Mouse (Mus musculus) kidney, adult 9 months (tissue): ENCODE data around the gene D230025D16Rik.
A peak's percentile ranks its signal among the peaks of the same experiment; 100 is the strongest.

Experiments used
- DNase-seq: peaks from one replicate; pipeline ENCODE4 v3.0.0; 2022

Gene D230025D16Rik

DNA sequence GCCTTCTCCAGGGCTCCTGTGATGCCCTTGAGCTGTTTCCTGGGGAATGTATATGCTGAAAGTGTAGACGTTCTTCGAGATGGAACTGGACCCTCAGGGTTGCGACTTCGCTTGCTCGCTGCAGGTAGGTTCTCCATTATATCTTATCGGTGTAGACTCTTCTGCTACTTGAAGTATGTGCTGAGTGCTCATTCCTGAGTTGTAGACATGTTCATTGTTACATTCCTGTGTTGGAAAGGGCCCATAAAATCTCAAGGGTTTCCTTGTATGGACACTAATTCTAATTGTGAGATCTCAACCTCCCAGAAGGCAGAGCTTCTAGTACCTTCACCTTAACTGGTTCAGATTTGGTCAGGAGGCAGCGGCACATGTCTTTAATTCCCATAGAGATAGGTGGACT is 16.1 kb downstream of the D230025D16Rik start:
- DNase-seq, result no peak

DNA sequence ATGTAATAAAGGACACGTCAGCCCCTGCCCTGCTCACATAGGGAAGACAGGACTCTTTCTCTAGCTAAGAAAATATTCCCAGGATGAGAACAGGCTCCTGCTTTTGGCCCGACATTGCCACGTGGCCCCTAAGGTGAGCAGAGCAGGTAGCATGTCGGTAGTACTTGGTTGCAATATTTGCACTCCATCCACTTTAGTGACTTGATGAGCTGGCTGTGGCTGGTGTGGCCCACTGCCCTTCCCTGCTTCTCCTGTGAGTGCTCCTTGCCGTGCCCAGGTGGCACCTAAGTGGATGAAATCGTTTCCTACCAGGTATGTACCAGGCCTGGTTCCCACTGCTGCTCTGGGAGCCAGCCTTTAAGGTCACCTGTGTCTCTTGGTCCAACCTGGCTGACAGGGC is 27.0 kb downstream of the D230025D16Rik start:
- DNase-seq, result no peak

DNA sequence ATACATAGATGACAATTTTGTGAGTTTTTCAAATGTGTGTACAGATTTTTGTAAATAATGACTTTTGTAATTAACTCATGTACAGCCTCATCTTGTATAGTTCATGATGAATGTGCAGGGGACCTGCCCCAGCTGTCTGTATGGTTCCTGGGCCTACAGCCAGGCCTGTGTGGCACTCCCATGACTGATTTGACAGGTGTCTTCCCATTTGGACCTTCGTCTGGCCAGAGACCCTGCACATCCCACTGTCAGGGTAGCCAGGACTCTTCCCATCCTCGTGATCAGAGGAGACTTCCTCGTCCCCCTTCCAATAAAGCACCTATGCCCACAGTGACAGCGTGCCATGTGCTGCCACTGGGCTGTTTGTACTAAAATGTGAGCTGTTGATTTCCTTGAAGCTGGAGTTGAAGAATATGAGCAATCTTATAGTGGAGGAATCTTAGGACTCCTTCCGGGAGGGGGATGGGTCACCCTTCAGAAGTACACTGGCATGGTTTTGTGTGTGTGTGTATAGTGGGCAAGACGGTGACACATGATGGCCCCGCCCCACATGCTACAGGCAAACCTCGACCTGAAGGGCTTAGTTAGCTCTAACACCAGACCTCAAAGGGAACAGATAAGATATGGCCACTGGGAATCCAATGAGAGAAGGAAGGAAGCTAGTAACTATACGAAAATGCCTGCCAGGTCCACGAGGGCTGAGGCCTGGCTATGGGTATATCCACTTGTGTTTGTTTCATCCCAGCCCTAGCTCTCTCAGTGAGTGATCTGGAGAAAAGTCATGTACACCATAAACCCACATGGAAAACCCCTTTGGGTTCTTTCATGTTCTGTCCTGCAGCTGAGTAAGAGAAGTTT is 28.0 kb downstream of the D230025D16Rik start:
- no peak for DNase-seq

DNA sequence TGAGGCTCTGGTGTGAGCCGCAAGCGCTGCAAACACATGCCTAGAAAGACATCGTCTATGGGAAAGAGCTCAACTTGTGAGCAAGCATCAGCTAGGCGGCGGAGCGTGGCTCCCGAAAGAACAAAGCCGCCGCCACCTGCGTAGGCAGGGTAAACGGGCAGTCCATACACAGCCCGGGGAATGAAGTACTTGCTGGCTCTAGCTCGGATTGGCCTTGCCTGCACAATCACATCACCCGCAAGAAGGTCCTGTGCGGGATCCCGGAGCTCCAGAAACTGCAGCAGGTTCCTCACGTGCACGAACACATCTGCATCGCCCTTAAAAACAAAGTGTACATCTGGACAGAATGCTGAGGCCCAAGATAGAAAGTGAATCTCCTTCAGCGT is 28.8 kb downstream of the D230025D16Rik start:
- DNase-seq, result no peak

DNA sequence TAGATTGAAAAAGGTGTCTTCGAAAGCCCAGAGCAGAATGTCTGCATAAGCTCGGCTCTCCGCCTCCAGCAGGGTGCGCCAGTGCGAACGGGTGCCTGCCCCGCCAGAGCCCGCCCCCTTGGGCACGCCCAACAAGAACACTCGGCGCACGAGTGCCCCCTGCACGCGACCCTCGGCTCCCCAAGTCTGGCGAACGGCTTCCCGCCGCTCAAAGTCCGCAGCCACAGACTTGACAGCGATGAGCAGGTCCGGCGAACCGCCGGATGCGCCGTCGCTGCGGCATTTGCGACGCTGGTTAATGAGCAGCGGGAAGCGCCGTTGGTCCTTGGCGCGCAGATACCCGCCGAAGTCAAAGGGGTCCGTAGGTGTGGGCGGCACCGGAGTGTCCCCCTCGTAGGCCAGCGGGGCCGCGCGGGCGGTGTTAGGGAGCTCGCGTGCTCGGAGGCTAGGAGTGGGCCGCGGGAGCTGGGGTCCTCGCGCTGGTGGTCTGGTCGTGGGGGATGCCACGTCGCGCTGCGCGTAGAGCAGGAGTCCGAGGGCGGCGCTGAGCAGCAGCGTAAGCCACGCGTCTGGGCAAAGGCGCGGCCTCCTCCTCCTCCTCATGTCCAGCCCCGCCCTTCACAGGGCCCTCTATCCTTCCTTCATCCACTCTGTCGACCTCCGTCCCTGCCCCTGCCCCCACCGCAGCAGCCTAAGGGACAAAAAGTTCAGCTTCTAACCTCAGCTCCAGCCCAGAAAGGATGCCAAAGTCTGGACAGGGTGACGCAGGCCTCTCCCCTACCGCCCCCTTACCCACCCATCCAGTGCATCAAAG is 29.4 kb downstream of the D230025D16Rik start:
- DNase-seq, result peak; percentile 86

DNA sequence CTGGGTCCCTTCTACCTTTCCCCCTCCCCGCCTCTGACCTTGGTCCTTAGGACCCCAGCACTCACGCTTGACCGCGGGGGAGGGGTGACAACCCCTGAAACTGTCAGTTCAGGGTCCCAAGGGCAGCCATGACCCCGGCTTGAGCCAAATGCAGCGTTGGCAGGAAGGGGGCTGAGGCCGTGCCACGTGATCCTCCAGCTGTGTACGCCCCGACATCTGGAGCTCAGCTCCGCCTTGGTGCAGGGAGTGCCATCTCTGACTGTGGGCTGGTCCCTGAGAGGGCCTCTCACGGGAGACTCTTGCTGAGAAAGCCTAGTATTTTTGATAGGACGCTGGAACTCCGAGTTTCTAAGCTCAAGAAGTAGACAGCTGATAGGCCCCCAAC is 30.0 kb downstream of the D230025D16Rik start, which contains the start of gene B3gnt9:
TSS of gene B3gnt9 (minus strand) at position 188 of the 385 bp plus-strand sequence.
- peak; percentile 51 for DNase-seq

DNA sequence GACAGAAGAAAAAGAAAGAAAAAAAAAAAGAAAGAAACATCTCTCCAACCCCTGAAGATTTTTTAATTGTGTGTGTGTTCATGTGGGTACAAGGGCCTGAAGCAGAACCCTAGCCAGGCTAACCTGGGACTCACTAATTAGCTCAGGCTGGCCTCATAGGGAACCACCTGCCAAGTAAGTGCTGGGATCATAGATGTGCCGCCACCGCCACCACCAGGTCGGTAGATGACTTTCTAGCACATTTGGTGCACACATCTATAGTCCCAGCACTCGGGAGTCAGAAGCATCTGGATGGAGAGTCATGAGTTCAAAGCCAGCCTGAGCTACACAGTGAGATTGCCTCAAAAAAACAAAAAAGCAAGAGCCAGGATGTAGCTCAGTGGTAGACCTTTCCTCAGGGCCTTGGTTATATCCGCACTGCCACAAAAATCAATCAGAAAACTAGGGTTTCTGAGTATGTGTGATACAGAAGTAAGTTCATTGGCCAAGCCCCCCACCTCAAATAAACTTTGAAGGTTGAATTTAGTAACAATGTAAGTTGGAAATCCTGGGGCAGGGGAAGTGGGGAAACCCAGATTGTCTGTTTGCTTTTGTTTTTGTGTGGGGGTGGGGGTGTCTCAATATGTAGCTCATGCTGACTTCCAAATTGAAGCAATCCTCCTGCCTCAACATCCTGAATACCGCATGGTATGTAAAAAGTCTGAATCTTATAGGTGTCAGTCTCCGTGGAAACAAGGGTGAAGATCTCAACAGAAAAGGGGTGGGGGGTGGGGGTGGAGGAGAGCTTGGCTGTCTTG is 32.6 kb downstream of the D230025D16Rik start:
- DNase-seq, result no peak

DNA sequence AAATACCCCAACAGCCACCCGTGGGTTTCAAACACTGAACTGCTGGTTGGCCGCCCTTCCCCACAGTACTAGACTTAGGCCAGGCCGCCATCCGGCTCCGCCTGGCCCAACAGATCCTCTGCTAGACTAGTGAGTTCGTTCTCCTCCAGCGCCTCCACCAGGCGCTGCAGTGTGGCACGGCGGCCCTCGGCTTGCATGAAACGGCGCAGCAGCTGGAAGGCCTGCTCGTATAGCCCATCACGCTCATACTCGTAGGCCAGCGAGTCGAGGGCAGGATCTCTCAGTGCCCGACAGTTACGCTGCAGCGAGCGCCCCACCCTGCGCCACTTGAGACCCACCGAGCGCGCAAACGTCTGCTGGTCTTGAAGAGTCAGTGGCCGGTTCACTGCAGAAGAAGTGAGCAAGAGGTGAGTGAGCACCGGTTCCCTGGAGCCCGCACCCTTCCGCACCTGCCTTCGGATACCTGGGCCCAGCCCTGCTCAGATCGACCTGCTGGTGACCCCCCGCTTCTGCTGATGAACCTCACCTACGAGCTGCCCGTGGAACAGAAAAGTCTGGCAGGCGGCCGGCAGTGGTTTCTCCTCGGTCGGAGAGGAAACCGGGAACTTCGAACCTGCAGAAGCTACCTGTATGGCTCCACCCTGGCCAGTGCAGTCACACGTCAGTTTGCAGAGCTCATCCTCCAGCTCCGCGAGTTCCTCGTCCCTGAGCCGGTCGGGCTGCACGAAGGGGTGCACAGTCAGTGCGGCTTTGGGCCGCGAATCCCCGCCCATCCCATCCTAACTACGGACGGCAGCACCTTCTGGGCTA is 34.2 kb downstream of the D230025D16Rik start:
- no peak for DNase-seq

DNA sequence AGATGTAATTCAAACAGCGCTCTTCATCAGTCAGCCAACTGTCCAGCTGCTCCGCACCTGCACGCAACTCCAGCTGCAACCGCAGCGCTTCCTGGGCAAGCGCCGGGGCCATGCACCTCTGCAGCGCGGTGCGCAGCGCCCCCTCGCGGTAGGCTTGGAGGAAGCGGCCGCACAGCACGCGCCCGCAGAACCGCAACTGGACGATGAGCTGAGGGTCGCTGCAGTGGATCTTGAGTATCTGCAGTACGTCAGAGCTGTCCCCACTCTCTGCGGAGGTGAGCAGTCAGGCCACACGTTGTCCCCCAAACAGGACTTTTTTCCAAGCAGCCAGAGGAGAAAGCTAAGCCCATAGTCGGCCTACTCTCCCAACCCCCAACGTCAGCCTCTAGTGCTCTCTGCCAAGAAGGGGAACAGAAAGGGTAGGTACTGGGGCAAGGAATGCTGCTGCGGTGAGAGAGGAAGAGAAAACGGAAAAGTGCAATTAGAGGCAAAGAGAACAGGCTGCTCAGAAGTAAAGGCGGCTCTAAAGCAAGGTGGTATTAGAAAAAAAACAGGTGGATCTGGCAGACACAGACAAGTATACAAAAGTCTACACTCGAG is 34.9 kb downstream of the D230025D16Rik start:
- DNase-seq, result peak; percentile 55

DNA sequence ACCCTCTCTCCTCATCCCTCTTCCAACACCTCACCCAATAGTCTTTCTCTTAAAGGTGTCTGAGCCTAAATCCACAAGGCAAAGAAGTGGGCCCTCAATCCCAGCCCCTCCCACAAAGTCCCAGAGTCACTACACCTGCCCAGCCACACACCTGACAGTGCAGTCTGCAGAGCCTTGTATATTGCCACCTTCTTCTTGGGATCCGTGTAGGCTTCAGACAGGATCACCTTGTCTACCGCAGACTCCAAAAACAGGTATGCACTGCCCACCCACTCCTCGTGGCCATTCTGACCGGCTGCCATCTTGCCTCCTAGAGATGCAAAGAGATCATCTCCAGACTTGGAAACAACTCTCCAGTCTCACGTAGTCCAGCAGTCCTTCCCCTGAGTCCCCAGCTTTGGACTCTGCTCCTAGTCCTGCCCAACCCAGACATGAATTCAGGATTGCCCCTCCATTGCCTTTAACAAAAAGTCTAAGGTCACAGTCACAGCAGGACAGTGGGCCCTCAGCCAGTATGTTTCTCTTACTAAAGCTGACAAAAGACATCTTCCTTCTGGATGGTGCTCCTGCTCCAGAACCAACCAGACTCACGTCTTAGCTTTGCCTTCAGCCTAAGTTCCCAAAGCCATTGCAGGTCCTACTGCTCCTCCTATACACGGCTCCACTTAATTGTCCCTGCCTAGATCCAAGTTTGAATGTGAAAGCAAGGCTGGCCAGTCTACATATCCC is 35.6 kb downstream of the D230025D16Rik start:
- no peak for DNase-seq

DNA sequence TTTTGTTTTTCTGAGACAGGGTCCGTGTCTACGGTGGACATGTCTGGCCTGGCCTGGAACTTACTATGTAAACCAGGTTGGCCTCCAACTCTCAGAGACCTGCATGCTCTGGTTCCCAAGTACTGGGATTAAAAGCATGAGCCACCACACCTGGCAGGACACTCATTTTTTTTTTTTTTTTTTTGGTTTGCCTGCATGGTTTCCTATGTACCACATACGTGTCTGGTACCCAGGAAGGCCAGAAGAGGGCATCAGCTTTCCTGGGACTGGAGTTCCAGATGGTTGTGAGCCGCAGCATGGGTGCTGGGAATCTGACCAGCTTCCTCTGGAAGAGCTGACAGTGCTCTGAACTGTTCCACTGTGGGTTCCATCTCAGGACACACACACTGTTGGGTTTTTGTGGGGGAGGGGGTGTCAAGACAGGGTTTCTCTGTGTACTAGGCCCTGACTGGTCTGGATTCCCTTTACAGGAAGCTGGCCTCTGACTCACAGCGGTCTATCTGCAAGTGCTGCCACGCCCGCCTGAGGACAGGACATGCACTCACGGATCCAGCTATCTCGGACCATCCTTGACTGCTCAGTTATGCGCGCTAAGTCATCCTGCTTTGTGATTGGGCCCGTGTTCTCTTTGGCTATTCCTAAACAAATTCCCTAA is 36.5 kb downstream of the D230025D16Rik start:
- DNase-seq, result no peak

DNA sequence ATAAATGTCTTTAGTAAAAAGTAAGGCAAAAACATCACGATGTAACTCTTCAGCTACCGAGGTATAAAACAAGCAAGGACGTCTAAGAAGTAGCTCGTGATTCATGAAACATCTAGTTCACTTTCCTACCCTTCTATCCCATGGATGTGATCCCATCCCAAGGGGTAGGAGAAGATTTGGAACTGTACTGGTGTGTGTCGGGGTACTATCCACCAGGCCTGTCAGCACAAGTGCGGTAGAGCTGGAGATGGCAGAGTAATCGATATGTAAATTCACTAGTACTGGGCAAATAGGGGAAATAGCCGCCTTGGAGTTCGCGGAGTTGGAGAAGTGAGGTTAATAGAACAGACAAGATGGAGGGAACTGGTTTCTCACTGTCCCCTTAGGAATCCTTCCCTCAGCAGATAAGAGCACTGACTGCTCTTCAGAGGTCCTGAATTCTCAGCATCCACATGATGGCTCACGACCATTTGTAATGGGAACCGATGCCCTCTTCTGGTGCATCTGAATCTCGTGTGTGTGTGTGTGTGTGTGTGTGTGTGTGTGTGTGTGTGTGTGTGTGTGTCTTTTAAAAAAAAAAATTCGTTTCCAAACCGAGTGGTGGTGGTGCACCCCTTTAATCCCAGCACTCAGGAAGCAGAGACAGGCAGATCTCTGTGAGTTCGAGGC is 38.4 kb downstream of the D230025D16Rik start:
- DNase-seq, result no peak

DNA sequence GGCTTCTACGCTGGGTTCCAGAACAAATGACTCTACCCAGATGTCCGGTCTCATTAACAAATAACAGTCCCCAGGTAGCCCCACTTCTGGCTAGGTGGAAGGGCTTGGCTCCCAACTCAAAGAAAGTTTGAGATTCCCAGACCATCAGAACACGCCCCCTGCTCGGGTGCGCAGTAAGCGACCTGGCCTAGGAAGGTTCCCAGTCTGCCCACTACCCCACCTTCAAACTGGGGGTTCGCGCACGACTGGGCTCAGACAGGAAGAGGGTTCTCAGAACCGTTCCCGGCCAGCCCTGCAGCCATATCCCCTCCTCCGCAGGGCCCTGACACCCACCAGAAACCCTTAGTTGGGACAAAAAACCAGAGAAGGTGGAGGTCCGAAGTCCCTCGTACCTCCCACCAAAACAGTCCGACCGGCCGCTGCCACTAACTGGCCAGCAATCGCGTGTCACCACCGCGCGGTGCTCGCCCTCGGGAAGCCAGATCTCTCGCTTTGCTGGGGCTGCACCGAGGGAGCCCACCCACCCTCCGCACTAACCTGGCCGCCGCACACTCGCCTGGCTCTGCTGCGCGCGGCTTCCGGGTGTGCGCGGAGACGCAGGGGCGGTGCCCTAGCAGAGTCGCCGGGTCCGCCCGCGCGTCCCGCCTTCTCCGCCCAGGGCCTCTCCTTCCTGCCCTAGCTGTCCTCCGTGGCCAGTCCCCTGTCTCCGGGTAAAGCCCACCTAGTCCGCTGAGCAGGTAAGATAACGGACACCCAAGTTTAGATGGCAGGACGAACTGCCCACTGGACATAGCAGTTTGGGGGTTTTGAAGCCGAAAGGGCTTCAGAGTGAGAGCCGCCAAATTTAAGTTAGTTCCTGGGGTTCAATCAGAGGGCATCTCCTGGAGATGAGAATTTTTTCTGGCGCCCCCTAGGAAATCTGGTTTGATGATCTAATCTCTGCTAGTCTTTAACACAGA is 39.4 kb downstream of the D230025D16Rik start, which contains the start of the genes Tradd and Fbxl8:
TSS of gene Tradd (minus strand) at position 586 of the 959 bp plus-strand sequence.
TSS of gene Fbxl8 (plus strand) at position 625 of the 959 bp plus-strand sequence.
- peak; percentile 79 for DNase-seq

DNA sequence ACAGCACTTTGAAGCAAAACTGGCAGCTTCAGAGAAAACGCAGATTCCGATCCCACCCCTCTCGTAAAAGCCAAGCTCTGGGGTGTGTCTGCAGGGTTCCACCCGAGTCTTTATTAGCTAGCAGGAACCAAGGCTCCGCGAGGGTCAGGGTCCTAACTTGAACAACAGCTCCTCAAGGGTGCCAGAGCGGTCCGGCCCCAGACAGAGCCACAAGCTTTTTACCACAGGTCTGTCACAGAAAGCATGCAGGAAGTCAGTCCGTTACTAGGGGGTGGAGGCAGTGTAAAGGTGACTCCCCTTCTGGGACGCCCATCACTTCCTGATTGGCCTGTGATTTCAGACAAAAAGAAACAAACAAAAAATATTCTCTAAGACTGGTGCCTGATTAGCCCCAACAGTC is 40.2 kb downstream of the D230025D16Rik start:
- DNase-seq, result peak; percentile 56

DNA sequence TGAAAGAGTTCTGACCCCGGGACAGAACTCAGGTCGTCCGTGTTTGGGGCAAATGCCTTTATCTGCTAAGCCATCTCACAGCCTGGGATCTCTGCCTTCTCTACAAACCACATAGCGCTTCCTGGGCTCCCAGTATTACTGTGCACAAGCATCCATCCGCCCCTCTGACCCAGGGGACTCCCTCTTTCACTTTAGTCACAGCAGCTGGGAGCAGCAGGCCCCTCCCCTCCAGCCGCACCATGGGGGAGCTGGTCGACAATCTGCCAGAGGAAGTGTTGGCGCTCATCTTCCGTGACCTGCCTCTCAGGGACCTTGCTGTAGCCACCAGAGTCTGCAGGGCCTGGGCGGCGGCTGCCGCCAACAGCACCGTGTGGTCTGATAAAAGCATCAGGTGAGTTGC is 41.8 kb downstream of the D230025D16Rik start:
- DNase-seq, result no peak

DNA sequence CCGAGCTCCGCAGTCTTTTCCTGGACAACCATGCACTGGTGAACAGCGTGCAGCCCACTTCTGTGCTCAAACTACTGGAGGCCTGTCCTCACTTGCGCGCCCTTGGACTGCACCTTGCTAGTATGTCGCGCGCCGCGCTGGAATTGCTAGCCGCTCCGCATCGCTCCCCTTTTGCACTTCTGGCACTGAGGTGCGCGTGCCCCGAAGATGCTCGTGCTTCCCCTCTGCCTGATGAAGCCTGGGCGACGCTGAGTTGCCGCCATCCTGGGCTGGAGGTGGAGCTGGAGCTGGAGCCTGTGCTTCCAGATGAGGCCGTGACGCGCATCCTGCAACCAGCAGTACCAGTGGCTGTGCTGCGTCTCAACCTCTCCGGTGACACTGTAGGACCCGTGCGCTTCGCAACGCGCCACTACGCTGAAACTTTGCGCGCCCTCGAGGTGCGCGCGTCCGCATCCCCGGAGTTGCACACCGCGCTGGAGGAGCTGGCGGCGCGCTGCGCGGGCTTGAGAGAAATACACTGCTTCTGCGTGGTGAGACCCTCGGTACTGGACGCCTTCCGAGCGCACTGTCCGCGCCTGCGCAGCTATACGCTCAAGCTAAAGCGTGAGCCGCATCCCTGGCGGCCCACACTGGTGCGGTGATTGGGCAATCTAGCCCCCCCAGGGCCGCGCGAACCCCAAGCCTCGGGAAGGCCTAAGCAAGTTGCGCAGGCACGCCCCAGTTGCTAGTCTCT is 43.6 kb downstream of the D230025D16Rik start:
- no peak for DNase-seq

DNA sequence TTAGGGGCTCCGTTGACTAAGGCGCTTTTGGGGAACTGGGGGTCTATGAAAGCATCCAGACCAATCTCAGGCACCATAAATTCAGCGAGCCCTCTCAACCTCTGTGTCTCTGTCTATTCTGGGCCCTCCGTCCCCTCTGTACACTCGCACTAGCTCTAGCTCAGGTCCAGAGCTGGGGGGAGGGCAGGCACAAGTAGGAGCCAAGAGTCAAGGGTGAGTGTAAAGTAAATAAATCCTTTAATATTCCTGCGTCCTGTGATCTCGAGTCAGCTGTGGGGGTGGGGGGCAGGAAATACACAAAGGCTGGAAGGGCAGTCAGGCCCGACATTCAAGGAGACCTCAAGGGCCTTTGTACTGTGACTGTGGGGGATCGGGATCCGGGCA is 44.1 kb downstream of the D230025D16Rik start:
- DNase-seq, result no peak

DNA sequence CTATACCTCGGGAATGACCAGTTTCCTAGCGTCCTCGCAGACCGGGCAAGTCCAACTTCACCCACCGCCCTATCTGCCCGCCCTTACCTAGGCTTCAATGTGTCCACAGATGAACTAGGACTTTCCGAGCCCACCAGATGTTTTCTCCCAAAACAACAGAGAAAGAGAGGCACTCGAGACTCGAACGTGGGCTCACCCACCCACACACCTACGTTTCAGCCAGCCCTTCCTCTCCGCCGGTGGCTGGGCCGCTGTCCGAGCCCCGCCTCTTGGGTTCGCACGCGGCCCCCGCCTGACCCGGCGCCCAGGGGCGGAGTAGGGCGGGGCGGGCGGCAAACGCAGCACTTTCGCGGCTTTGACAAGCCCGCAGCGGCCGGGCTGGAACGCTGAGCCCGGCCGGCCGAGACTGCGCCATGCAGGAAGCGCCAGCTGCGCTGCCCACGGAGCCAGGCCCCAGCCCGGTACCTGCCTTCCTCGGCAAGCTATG is 44.6 kb downstream of the D230025D16Rik start, which contains the start of gene Hsf4:
TSS of gene Hsf4 (plus strand) at position 341 of the 487 bp plus-strand sequence.
- DNase-seq, result peak; percentile 72
